Mouse (Mus musculus) yolk sac, embryonic 10.5 days (tissue): ENCODE measurements around the gene Tcta.
"Not testable (repeated sequence)": the region's sequence is repeated elsewhere in the genome, so short reads cannot be mapped to it uniquely, and the experiment has no call there.

ENCODE experiments used
- DNase-seq: peaks from one replicate; pipeline ENCODE4 v3.0.0-alpha.2; 2017; ENCODE audit warnings: low spot score

Gene Tcta

DNA sequence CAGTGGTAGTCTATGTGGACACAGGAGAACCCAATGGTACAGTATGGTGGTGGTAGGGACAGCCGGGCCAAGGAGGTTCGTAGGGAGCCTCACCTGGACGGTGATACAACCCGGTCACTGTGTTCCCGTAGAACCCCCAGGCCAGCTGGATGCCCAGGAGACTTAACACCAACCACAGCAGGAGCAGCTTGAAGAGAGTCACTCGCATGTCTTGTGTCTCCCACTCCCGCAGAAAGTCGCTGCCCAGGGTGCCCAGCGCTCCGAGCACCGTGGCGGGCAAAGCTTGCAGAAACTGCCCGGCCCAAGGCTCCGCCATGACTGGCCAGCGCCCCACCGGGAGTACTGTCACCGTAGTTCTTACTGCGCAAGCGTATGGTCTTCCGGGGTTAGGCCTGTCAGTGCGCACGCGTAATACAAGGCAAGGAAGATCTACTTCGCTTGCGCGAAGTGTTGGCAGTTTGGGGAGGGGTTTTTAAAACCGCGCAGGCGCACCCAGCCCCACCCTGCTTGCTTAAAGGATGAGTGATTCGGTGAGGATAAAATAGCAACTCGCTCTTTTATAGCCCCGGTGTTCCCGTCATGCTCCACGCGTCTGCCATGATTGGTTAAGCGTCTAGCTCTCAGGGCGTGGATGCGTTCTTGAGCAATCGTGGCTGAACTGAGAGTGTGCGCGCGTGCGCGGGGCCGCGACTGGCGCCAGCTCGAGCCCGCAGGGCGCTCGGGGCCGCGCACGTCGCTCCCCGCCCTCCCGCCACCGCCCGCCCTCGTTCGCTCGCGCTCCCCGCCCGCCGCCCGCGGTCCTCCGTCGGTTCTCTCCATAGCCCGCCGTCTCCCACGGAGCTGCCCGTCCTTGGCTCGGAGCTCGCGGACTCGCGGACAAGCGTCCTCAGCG is at the start of gene Tcta, which contains the start of gene Rhoa:
Tcta (minus strand) TSS at position 532 of the 892 bp plus-strand sequence.
Rhoa (plus strand) TSS at position 501 of the 892 bp plus-strand sequence.
- peak; percentile 99 for DNase-seq

- no peak for DNase-seq
These were observed 43.8 kb upstream of the Tcta start for GRCm38 (mm10) chr9:108349727-108350126.

DNA sequence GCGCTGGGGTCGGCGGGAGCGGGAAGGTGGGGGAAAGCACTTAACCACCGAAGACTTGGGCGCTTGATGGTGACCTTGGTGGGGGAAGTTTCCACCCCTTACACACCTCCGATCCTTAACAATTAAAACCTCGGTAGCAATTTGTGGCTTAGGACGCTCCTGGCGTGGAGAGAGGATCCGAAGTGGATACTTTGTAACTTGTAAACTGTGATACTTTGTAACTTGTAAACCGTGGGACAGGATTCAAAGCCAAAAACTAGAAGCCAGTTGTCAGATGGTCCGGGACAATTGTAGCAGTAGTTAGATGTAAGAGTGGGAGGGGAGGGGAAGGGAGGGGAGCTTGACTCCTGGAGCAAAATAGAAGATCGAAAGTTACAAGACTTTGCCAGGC is 42.3 kb upstream of the Tcta start:
- no peak for DNase-seq

DNA sequence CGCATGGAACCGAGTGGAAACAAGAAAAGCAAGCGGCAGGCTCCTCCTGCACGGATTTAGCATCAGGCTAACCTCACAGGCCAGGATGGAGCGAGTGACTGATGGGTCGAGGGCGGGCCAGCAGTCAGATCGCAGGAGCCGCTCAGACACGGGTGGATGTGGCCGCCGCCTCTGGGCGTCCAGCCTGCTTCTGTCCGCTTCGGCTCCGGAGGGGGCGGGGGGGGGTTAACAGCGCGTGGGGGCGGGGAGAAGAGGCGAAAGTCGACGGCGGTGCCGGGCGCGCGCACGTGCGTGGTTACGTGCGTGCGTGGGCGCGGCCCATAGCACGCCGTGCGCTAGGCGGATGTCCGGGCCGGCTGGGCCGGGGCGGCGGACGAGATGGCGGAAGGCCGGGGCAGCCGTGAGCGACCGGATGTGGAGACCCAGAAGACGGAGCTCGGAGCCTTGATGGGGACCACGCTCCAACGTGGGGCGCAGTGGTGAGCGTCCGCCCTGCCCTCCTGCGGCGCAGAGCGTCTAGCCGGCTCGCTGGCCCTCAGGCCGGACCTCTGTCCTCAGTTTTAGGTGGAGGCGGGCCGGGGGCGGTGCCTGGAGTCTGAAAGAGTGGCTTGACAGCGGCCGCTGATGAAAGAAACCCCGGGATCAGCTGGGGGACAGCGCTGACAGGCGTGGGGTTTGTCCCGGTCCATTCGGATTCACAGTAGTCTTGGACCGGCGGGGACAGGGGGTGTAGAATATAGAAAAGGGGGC is 41.8 kb upstream of the Tcta start, which contains the start of gene Usp4:
Usp4 (plus strand) TSS at position 314 of the 750 bp plus-strand sequence.
- peak; percentile 92 for DNase-seq

DNA sequence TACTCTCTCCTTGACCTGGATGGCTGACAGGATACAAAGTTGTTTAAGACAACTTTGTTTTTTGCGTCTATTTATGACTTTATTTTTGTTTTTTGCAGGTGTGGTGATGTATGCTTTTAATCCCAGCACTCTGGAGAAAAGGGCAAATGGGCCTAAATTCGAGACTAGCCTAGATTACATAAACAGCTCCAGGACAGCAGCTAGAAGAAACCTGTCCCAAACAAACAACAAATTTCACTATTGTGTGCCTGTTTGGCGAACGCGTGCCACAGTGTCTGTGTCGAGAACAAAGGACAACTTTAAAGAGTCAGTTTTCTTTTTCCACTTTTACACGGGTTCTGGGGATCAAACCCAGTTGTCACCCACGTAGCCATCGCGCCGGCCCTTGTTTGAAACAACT is 41.1 kb upstream of the Tcta start:
- DNase-seq = no peak

DNA sequence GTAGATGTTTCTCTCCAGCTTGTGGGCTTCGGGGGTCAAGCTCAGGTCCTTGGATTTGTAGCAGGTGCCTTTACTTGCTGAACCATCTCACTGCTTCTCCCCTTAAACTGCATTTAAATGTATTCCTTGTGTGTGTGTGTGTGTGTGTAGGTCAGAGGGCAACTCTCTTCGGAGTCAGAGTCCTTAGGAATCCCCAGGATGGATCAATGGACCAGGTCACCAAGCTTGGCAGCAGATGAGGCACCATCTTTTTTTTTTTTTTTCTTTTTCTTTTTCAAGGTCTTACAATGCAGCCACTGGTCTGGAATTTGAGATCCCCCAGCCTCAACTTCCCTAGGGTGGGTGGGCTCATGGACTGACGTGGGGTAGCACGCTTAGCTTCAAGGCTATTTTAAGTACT is 38.5 kb upstream of the Tcta start:
- no peak for DNase-seq

DNA sequence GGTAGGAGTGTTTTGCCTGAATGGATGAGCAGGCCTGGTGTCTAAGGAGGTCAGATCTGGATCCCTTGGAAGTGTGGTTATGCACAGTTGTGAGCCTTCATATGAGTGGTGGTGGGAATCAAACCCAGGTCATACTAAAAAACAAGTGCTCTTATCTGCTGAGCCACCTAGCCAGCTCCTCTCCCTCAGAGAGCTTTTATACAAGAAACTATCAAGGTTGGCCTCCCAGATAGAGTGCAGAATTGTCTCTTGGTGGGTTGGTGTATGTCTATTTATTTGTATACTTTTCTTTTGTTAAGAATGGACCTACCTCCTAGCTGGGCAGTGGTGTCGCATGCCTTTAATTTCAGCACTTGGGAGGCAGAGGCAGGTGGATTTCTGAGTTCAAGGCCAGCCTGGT is 37.9 kb upstream of the Tcta start:
- no peak for DNase-seq

DNA sequence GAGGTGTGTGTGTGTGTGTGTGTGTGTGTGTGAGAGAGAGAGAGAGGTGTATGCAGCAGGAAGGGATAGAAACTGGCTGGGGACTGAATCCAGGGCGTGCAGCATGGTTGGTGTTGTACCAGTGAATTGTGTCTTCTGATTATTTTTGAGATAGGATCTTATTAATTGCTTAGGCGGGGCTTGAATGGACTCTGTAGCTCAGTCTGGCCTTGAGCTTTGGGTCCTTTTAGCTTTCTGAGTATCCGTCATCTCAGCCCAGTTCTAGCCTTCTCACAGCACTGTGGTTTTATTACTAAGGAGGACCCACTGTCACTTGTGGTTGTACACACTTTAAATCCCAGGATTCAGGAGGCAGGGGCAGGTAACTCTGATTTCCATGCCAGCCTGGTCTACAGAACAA is 37.4 kb upstream of the Tcta start:
- DNase-seq = no peak

DNA sequence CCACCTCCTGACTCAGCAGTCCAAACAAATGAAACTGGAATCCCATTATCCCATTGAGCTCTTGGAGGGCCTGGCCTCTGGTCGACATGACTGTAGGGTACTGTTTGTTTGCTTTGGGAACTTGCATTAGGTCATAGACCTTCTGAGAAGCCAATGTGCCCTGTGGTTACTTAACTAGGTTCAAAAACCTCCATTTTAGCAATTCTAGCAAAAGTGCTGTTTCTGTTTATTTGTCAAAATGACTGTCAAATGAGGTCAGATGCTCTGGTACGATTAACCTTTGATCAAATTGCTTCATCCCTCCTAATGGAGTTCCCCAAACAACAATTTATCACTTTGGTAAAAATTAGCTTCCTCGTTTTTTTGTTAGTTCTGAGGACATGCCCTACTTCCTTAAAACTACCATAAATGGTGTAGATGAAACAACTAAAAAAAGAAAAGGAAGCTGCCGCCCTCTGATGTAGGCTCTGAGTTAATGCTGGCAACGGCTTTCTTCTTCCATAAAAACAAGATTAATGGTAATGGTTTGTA is 36.4 kb upstream of the Tcta start:
- peak; percentile 70 for DNase-seq

DNA sequence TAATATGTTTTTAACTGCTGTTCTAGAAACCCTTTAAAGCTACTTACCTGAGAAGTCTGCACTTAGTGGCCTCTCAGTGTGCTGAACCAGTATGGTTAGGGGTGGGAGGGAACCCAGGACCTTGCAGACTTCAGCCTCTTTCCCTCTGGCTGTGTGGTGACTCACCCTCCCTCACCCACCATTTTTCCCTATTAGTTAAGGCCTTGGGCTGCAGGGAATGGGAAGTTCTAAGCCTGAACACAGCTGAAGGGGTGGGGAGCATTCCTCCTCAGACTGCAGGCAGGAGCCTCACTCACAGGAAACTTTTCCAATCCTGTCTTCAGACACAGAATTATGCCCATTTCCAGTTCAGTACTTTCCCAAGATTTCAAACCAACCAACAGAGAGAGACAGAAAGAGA is 35.8 kb upstream of the Tcta start:
- peak; percentile 43 for DNase-seq

- DNase-seq = no peak
These were observed 35.1 kb upstream of the Tcta start for GRCm38 (mm10) chr9:108341139-108341475.

DNA sequence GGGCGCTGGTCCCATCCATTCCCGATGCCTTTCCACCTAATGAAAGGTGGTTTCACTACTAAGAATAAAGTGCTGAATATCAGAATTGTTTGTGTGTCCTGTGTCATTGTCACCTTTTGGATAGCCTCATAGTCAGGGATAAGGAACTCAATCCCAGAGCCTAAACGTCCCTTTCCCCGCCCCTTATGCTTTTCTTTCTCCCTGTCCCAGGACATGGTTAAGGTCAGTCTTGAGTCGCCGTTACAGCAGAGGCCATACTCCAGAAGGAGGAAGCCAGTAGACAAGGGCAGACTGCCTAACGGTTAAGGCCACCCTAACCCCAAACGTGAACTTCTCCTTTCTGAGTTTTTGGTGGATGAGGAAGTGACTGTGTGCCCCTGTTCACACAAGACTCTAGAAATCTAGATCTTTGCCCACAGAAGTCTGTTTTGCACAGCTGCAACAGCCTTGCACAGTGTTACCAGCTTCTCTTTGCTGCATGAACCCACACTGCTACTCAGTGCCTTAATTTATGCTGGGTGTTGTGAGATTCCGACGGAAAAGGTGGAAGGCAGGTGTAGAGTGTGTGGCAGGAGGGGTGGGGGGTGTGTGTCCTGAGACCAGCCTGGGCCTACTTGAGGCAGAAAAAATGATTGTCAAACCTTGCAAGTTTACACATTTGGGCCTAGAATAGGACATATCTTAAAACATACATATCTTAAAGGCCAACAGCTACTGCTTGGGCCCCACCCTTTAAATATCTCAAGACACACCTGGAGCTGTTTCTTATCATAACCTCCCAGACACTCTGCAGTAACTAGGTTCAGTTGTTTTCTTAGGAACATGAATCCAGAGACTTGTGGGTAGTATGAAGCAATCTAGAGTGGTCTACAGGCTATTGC is 34.5 kb upstream of the Tcta start:
- peak; percentile 36 for DNase-seq

- no peak for DNase-seq
These were observed 33.9 kb upstream of the Tcta start for GRCm38 (mm10) chr9:108339886-108340257.

DNA sequence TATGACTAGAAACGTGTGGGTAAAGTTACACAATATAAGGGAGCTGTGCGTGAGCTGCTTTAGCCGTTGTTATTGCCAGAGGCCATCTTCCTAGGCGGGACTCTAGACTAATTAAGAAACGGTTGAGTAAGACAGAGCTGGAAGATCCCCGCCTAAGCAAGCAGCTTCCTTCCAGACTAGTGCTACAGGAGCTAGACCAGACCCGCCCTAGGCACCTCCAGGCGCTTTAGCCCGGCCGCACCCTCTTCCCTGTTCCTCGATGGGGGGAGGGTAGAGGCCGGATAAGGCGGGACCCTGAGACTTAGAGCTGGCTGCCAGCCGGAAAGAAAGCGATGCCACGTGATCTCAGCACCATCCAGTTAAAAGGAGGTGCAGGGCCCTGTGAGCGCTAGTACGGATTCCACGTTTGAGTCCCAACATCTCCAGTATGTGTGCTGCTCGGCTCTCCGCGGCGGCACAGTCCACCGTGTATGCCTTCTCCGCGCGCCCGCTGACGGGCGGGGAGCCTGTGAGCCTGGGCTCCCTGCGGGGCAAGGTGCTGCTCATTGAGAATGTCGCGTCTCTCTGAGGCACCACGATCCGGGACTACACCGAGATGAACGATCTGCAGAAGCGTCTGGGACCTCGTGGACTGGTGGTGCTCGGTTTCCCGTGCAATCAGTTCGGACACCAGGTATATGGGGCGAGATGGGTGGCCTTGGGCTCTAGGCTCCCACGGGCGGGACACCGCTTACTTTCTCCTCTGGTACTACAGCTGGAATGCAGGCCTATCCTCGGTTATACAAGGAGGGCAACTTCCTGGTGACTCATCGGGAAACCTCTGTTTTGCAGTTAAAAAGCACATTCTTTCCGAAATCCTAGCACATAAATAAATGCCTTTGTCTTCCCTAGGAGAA is 33.2 kb upstream of the Tcta start, which contains the start of gene Gpx1:
Gpx1 (plus strand) TSS at position 18 of the 896 bp plus-strand sequence.
- peak; percentile 97 for DNase-seq

- DNase-seq = no peak
These were observed 32.6 kb upstream of the Tcta start for GRCm38 (mm10) chr9:108338551-108338885.

DNA sequence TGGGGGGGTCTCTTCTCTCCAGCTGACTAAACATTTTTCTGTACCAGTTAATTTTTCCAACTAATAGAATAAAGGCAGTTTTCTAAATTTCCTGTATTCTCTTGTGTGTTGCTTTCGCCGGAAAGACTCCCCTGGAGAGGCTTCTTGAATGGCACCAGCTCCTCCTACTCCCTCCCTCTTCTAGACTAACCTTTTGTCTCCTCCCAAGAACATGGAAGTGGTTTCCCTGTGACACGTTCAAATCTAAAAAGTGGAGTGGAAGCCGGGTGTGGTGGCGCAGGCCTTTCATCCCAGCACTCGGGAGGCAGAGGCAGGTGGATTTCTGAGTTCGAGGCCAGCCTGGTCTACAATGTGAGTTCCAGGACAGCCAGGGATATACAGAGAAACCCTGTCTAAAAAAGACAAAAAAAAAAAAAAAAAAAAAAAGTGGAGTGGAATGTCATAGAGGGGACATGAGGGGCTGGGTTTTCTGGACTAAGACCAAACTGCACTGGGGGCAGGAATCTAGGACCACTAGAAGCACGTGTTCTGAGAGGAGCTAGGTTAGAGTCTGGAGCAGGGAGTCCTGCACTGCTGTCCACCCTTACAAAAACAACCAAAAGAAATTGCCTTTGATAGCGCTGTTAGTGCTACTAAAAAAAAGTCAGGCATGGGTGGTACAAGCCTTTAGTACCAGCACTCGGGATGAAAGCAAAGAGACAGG is 32.0 kb upstream of the Tcta start:
- DNase-seq = peak; percentile 13

DNA sequence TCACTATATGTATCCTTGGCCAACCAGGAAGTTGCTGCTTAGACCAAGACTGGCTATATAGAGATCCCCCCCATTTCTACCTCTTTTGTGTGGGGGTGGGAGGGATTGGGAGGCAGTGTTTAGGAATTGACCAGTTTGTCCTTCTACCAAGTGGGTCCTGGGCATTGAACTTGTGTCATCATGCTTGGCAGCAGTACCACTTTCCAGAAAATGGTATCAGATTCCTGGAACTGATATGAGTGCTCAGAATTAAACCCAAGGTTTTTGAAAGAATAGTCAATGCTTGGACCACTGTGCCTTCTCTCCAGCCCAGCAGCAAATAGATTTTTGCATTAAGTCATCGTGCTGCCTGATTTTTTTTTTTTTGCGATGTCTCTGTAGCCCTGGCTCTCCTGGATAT is 19.9 kb upstream of the Tcta start:
- no peak for DNase-seq

DNA sequence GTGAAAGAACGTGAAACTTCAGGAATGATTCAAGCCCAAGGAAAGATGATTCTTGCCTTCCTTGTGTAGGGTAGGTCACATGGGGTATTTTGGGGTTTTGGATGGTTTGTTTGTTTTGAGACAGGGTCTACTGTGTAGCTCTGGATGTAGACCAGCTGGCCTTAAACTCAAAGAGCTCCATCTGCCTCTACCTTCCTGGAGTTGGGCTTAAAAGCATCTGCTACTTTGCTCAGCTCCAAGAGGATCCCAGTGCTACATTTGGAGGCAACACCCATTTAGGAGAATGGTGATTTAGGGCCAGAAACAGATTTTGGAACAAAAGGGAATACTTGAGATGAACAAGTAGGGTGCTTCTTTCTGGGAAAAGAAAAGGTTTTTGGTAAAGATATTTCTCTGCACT is 18.8 kb upstream of the Tcta start:
- DNase-seq = no peak

DNA sequence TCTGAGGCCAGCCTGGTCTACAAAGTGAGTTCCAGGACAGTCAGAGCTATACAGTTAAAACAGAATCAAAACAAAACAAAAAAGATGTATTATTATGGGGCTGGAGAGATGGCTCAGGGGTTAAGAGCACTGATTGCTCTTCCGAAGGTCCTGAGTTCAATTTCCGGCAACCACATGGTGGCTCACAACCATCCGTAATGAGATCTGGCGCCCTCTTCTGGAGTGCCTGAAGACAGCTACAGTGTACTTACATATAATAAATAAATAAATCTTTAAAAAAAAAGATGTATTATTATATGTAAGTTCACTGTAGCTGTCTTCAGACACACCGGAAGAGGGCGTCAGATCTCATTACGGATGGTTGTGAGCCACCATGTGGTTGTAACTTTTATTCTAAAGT is 16.1 kb upstream of the Tcta start:
- DNase-seq = not testable (repeated sequence)

- DNase-seq = no peak
These were observed 12.5 kb upstream of the Tcta start for GRCm38 (mm10) chr9:108318462-108318861.
